Mouse (Mus musculus) lung, postnatal 36 days (tissue): ENCODE data around the gene Atp2b2.

Source experiments
- DNase-seq: peaks from one replicate; pipeline ENCODE4 v3.0.0; 2022; ENCODE audit warnings: mixed read lengths

Atp2b2 gene

GRCm38 (mm10) chr6:113852318-113852717 is 190.1 kb downstream of the Atp2b2 start:
- DNase-seq, result peak; percentile 71

DNA sequence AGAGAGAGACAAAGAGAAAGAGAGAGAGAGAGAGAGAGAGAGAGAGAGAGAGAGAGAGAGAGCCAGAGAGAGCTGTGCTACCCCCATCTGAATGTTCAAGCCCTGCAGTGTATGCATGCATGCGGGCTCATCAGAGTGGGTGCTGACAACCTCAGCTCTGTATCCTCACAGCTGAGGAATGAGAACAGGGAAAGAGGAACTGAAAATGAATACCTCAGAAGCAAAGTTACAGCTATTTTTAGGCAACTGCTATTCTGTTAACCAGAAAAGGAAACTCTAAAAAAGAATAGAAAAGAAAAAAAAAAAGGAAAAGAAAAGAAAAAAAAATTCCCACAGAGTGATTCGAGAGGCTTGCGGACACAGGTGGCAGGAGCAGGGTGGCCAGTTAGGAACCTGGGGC is 192.6 kb downstream of the Atp2b2 start:
- no peak for DNase-seq

DNA sequence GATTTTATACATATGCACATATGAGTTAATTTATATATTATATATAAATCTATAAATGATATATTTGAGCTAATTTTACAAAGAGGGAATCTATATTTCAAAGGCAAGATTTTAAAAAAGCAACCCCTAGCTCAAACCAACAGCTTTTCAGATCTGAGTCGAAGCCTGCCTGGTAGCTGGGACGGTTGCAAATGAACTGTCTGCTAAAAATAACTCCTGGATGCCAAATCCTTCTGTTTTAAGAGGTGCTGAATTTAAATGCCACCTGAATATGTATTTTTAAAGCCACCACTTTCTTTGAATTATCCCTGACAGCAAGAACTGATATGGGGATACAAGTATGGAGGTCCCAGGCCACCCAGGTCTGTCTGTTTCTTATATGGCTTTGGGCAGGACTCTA is 193.8 kb downstream of the Atp2b2 start:
- DNase-seq, result no peak

DNA sequence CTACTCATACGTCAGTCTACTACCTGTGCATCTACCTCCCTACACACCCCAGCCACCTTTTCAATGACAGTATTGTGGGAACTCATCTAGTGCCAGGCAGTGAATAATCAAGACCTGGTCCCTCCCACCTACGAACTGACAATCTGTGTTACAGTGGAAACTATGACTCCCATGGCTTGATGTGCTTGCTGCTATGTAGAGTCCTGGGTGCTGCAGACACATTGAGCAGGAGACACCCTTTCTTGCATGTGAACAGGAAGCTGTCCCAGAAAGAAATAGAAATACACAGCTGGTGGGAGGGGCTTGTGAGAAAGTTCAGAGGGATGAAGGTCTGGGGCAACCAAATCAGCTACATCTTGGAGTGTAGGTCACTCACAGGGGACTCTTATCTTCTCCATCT is 195.3 kb downstream of the Atp2b2 start:
- DNase-seq, result no peak

DNA sequence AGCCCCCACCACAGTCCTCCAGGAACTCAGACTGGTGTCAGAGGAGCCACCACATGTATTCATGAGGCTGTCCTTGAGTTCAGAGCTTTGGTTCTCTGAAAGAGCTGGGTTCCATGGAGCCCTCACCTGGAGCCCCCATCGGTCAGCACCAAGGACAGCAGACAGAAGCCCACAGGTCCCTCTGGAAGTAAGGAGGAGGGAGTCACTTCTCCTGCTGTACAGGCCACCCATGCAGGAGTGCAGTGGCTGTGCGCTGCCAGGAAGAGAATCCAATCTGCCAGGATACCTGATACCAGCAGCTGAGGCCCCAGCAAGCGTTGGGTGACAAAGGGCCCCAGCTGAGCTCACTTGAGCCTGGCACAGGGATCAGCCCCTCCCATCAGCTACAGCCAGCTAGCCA is 199.2 kb downstream of the Atp2b2 start:
- no peak for DNase-seq

GRCm38 (mm10) chr6:113838493-113838892 is 203.9 kb downstream of the Atp2b2 start:
- DNase-seq, result no peak

DNA sequence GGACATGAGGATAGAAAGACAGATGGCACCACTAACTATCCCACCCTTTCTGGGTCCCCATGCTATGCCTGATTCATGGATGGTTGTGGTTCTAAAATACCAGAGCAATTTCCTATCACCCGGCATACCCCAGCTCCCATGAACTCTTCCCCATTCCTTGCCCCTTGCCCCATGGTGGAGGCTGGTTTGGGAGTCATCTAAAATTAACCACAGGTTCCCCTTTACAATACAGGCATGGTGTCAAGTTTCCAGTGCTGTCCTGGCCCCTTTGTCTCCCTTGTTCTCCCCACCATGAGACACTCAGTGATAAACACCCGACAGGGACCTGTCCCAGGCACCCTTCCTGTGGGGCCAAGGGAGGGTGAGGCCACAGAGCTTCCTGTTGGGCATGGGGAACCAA is 204.7 kb downstream of the Atp2b2 start:
- DNase-seq, result no peak

GRCm38 (mm10) chr6:113836545-113836944 is 205.9 kb downstream of the Atp2b2 start:
- DNase-seq, result no peak

GRCm38 (mm10) chr6:113830463-113830862 is 211.9 kb downstream of the Atp2b2 start:
- DNase-seq, result no peak

GRCm38 (mm10) chr6:113827309-113827708 is 215.1 kb downstream of the Atp2b2 start:
- DNase-seq, result no peak

- DNase-seq, result peak; percentile 72
These were observed 220.0 kb downstream of the Atp2b2 start for GRCm38 (mm10) chr6:113822417-113822816.

DNA sequence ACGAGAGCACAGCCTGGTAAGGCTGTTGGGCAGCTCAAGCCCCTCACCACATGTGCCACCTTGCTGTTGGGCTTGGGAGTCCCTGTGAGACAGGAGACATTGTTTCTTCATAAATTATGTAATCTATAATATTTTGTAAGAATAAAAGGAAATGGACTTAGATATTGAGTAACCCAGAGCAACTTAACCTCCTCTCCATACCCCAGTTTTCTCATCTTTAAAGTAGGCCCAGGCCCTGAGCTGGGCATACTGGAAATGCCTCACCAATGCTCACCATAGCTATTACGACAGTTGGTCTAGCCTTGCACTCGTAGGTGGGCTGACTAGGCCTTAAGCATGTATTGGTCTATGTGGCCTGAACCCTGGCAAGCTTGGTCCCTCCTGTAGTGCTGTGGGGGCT is 225.7 kb downstream of the Atp2b2 start:
- no peak for DNase-seq

DNA sequence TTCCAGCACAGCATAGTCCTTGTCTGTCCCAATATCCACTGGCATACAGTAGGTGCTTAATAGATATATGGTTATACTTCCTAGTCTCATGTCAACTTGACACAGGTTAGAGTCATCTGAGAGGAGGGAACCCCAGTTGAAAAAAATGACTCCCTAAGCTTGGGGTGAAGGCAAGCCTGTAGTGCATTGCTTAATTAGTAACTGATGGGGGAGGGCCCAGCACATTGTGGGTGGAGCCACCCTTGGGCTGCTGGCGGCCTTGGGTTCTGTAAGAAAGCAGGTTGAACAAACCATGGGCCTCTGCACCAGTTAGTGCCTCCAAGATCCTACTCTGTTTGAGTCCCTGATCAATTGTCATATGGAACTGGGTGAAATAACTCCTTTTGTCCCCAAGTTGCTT is 231.0 kb downstream of the Atp2b2 start:
- DNase-seq, result no peak

GRCm38 (mm10) chr6:113810667-113811066 is 231.7 kb downstream of the Atp2b2 start:
- no peak for DNase-seq

- no peak for DNase-seq
These were observed 236.2 kb downstream of the Atp2b2 start for GRCm38 (mm10) chr6:113806241-113806640.

DNA sequence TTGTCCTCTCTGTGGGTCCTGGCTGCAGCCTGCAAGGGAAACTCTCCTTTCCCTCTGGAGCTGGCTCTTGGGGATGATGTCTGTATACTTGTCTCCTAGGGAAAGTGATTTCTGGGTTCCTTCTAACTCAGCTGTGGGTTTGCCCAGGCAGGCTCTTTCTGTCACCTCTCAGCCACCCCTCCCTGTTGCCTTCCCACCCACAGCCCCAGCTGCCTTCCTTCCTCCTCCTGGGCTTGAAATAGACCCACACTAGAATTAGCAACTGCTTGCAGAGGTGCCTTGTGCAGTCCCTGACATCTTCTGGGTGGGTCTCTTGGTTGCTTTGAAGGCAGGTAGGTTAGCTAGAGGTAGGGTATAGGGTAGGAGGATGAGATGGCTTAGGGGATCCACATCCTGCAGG is 241.2 kb downstream of the Atp2b2 start:
- DNase-seq, result no peak

DNA sequence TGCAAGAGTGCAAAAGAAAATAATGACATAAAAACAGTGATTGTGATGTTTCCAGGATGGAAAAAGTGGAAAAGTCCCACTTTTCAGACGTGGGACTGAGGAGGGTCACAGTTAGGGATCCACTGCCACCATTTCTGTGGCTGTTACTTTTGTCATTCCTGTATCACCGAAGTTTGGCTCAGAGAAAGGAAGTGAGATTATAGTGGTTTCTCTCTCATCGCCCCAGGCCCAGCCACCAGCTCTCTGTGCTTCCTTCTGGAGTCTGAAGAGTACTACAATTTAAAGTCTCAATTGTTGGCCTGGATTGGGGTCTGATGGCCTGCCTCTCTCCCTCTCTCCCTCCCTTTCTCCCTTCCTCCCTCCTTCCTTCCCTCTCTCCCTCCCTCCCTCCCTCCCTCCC is 242.5 kb downstream of the Atp2b2 start:
- no peak for DNase-seq

DNA sequence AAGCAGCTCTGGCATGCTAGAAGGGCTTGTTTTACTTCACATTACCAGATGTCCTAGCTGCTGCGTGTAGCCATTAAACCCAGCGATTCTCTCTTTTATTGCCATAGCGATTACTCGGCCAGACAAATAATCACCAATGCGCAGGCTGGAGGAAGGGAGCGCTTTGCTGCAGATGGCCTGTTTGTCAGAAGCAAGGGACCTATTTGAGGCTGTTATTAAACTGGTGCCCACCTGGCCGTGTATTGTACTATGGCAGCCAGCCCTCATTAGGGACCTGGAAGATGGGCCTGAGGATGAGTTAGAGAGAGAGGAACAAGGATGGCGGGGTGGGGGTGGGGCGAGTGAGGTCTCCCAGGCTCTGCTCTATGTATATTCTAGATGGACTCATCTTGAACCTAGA is 243.1 kb downstream of the Atp2b2 start:
- no peak for DNase-seq

DNA sequence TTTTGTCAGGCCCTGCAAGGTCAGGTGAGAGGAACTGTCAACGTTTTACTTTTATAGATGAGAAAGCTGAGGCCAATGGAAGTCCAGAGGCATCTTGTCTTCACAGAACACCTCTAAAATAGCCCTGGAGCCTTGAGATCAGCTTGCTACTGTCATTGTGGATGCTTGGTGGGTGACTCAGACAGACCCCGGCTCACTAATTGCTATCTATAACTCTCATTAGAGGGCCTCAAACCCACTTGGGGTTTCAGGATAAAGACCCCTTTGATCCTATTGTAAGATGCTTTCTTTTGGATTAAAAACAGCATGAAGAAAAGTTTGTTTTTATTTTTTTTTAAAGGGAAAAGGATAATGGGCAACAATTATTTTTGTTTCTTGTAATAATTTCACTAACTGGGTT is 243.5 kb downstream of the Atp2b2 start:
- DNase-seq, result no peak

GRCm38 (mm10) chr6:113795241-113795702 is 247.1 kb downstream of the Atp2b2 start:
- peak; percentile 72 for DNase-seq

DNA sequence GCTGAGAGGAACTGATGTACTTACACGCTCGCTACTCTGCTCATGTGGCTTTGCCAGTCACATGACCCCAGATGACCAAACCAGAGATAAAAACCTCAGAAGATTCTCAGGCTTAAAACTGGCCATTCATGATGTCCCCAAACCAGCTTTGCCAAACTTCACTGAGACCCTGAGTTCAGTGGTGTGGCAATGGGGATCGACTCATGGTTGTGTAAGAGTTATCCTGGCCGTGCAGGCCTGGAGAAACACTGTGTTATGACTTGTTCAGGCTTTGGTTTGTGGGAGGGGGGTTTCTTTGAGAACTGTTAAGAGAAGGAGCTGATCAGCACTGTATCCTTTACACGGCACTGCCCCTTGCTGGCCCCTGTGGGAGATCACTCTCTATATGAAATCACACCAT is 250.0 kb downstream of the Atp2b2 start:
- no peak for DNase-seq

GRCm38 (mm10) chr6:113791012-113791411 is 251.4 kb downstream of the Atp2b2 start:
- no peak for DNase-seq

DNA sequence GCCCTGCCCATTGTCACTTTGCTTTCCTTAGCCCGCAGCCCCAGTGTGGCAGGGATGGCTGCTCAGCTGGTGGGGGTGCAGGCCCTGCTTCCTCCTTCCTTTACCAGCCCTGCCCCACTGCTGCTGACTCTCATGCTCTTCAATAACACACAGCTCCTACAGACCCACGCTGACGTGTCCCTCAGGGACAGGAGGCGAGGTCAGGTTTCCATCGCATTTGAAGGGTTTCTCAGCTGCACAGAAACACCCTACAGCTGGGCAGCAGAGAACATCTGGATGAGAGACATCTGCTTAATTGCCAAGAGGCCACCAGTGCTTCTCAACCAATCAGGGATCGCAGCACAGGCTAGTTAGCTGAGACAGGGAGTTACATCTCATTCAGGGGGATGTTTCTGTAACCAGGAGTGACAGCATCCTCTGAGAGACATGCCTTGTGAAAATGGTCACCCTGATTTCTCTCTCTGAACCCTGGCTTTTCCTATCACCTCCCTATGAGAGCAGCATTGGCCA is 254.9 kb downstream of the Atp2b2 start:
- DNase-seq, result no peak

DNA sequence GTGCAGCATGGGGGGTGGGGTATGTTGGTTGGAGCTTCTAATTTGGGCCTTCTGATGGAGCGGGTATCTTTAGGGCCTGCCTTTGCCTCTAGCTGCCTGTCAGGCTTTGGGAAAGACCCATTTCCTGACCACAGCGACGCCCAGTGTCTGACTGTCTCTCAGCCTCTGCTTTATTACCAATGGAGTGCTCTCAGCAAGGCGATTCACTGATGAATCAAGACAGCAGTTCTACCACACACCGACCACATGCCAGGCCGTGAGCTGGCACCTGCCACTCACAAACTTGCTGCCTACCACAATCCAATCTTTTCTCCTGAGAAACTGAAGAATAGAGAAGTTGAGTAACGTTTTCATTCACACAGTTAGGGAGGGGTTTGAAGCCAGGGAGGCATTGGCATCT is 256.8 kb downstream of the Atp2b2 start:
- DNase-seq, result no peak

GRCm38 (mm10) chr6:113778229-113778753 is 264.1 kb downstream of the Atp2b2 start:
- no peak for DNase-seq
